Mouse (Mus musculus): Measurements from ENCODE around the gene Klf7. TPM values are rescaled to one million over a fixed set of nuclear protein-coding genes. Genes with fewer than 3 reads are reported as not detected.
A peak's percentile ranks its signal among the peaks of the same experiment; 100 is the strongest.

The Klf7 gene
- polyA plus RNA-seq, 1 experiment from 2014 or later, result 127 TPM

GRCm38 (mm10) chr1:64060699-64061454 is 61.2 kb downstream of the Klf7 start:
- Histone ChIP-seq H3K36me3 (ENCODE audit: control insufficient read depth, insufficient read depth, low read length) (no peaks in the 10 kb centered on the region), H3K4me2 (ENCODE audit: low read length) (peak overlapping the region; percentile 25), H3K4me3 (ENCODE audit: low read length) (no peak overlapping the region), H3K27me3 (replicated peaks; ENCODE audit: control insufficient read depth, insufficient read depth, low read length) (no peaks in the 10 kb centered on the region), H3K27ac (ENCODE audit: low read depth, low read length) (peak overlapping the region; percentile 73), H3K9ac (ENCODE audit: low read depth, low read length) (peak overlapping the region; percentile 50; the same call in 1 of the 2 replicates), H3K4me1 (ENCODE audit: control insufficient read depth, insufficient read depth, low read depth, low read length) (peaks cover 50% of the 10 kb centered on the region), H3K9me3 (ENCODE audit: control insufficient read depth, low read length) (no peaks in the 10 kb centered on the region)
- ATAC-seq, result peak; percentile 53
- WGBS, result 20% methylated on average over 9 of the region's 9 CpGs

GRCm38 (mm10) chr1:64060116-64060515 is 62.0 kb downstream of the Klf7 start:
- Histone ChIP-seq H3K4me3 (ENCODE audit: low read length) (no peak overlapping the region), H3K27ac (ENCODE audit: low read depth, low read length) (peak overlapping the region; percentile 37; the same call in 1 of the 2 replicates), H3K27me3 (replicated peaks; ENCODE audit: control insufficient read depth, insufficient read depth, low read length) (no peaks in the 10 kb centered on the region), H3K4me1 (ENCODE audit: control insufficient read depth, insufficient read depth, low read depth, low read length) (peaks cover 43% of the 10 kb centered on the region), H3K9me3 (ENCODE audit: control insufficient read depth, low read length) (no peaks in the 10 kb centered on the region), H3K9ac (ENCODE audit: low read depth, low read length) (0 out of 2 replicates have a peak overlapping the region, but pooled peaks have one; percentile 24), H3K4me2 (ENCODE audit: low read length) (no peak overlapping the region), H3K36me3 (ENCODE audit: control insufficient read depth, insufficient read depth, low read length) (no peaks in the 10 kb centered on the region)
- ATAC-seq, result no peak
- 41% methylated on average over 7 of the region's 7 CpGs for WGBS

GRCm38 (mm10) chr1:64056541-64056940 is 65.5 kb downstream of the Klf7 start:
- no peaks in the 10 kb centered on the region for H3K27me3 ChIP-seq (replicated peaks; ENCODE audit: control insufficient read depth, insufficient read depth, low read length)
- H3K9ac ChIP-seq (ENCODE audit: low read depth, low read length), result no peak overlapping the region
- no peaks in the 10 kb centered on the region for H3K36me3 ChIP-seq (ENCODE audit: control insufficient read depth, insufficient read depth, low read length)
- H3K4me1 ChIP-seq (ENCODE audit: control insufficient read depth, insufficient read depth, low read depth, low read length), result peaks cover 19% of the 10 kb centered on the region
- no peaks in the 10 kb centered on the region for H3K9me3 ChIP-seq (ENCODE audit: control insufficient read depth, low read length)
- no peak overlapping the region for H3K27ac ChIP-seq (ENCODE audit: low read depth, low read length)
- no peak overlapping the region for H3K4me2 ChIP-seq (ENCODE audit: low read length)
- WGBS, result 82% methylated on average over 2 of the region's 2 CpGs
- no peak overlapping the region for H3K4me3 ChIP-seq (ENCODE audit: low read length)
- no peak for ATAC-seq

- Histone ChIP-seq H3K4me2 (ENCODE audit: low read length) (no peak overlapping the region), H3K27me3 (replicated peaks; ENCODE audit: control insufficient read depth, insufficient read depth, low read length) (no peaks in the 10 kb centered on the region), H3K9ac (ENCODE audit: low read depth, low read length) (no peak overlapping the region), H3K4me3 (ENCODE audit: low read length) (no peak overlapping the region), H3K4me1 (ENCODE audit: control insufficient read depth, insufficient read depth, low read depth, low read length) (peaks cover 14% of the 10 kb centered on the region), H3K27ac (ENCODE audit: low read depth, low read length) (no peak overlapping the region), H3K36me3 (ENCODE audit: control insufficient read depth, insufficient read depth, low read length) (no peaks in the 10 kb centered on the region), H3K9me3 (ENCODE audit: control insufficient read depth, low read length) (no peaks in the 10 kb centered on the region)
- no peak for ATAC-seq
- 67% methylated on average over 4 of the region's 4 CpGs for whole genome bisulfite sequencing
These were observed 66.1 kb downstream of the Klf7 start for GRCm38 (mm10) chr1:64055978-64056377.

GRCm38 (mm10) chr1:64055210-64055609 is 66.9 kb downstream of the Klf7 start:
- no peak overlapping the region for H3K4me2 ChIP-seq (ENCODE audit: low read length)
- no peaks in the 10 kb centered on the region for H3K27me3 ChIP-seq (replicated peaks; ENCODE audit: control insufficient read depth, insufficient read depth, low read length)
- H3K9me3 ChIP-seq (ENCODE audit: control insufficient read depth, low read length), result no peaks in the 10 kb centered on the region
- no peak overlapping the region for H3K9ac ChIP-seq (ENCODE audit: low read depth, low read length)
- H3K4me3 ChIP-seq (ENCODE audit: low read length), result no peak overlapping the region
- 79% methylated on average over 4 of the region's 4 CpGs for WGBS
- no peak overlapping the region for H3K27ac ChIP-seq (ENCODE audit: low read depth, low read length)
- no peaks in the 10 kb centered on the region for H3K36me3 ChIP-seq (ENCODE audit: control insufficient read depth, insufficient read depth, low read length)
- no peak for ATAC-seq
- H3K4me1 ChIP-seq (ENCODE audit: control insufficient read depth, insufficient read depth, low read depth, low read length), result peaks cover 6% of the 10 kb centered on the region

- H3K4me3 ChIP-seq (ENCODE audit: low read length), result no peak overlapping the region
- H3K9ac ChIP-seq (ENCODE audit: low read depth, low read length), result no peak overlapping the region
- no peak overlapping the region for H3K4me2 ChIP-seq (ENCODE audit: low read length)
- no peak overlapping the region for H3K27ac ChIP-seq (ENCODE audit: low read depth, low read length)
- H3K9me3 ChIP-seq (ENCODE audit: control insufficient read depth, low read length), result no peaks in the 10 kb centered on the region
- H3K36me3 ChIP-seq (ENCODE audit: control insufficient read depth, insufficient read depth, low read length), result no peaks in the 10 kb centered on the region
- no peaks in the 10 kb centered on the region; the same call in 1 of the 2 replicates for H3K4me1 ChIP-seq (ENCODE audit: control insufficient read depth, insufficient read depth, low read depth, low read length)
- no peak for ATAC-seq
- H3K27me3 ChIP-seq (replicated peaks; ENCODE audit: control insufficient read depth, insufficient read depth, low read length), result no peaks in the 10 kb centered on the region
- 77% methylated on average over 7 of the region's 7 CpGs for WGBS
These were observed 69.9 kb downstream of the Klf7 start for GRCm38 (mm10) chr1:64052069-64052750.

GRCm38 (mm10) chr1:64048567-64048966 is 73.5 kb downstream of the Klf7 start:
- Histone ChIP-seq H3K4me3 (ENCODE audit: low read length) (no peak overlapping the region), H3K36me3 (ENCODE audit: control insufficient read depth, insufficient read depth, low read length) (no peaks in the 10 kb centered on the region), H3K4me1 (ENCODE audit: control insufficient read depth, insufficient read depth, low read depth, low read length) (peaks cover 13% of the 10 kb centered on the region), H3K27ac (ENCODE audit: low read depth, low read length) (no peak overlapping the region), H3K27me3 (replicated peaks; ENCODE audit: control insufficient read depth, insufficient read depth, low read length) (no peaks in the 10 kb centered on the region), H3K9me3 (ENCODE audit: control insufficient read depth, low read length) (no peaks in the 10 kb centered on the region), H3K4me2 (ENCODE audit: low read length) (no peak overlapping the region), H3K9ac (ENCODE audit: low read depth, low read length) (no peak overlapping the region)
- WGBS, result 84% methylated on average over 4 of the region's 4 CpGs
- ATAC-seq, result no peak

GRCm38 (mm10) chr1:64046802-64047156 is 75.3 kb downstream of the Klf7 start:
- no peaks in the 10 kb centered on the region for H3K9me3 ChIP-seq (ENCODE audit: control insufficient read depth, low read length)

GRCm38 (mm10) chr1:64046087-64046801 is 75.8 kb downstream of the Klf7 start:
- no peaks in the 10 kb centered on the region for H3K27me3 ChIP-seq (replicated peaks; ENCODE audit: control insufficient read depth, insufficient read depth, low read length)
- no peak overlapping the region for H3K4me2 ChIP-seq (ENCODE audit: low read length)
- H3K36me3 ChIP-seq (ENCODE audit: control insufficient read depth, insufficient read depth, low read length), result no peaks in the 10 kb centered on the region
- H3K4me1 ChIP-seq (ENCODE audit: control insufficient read depth, insufficient read depth, low read depth, low read length), result peaks cover 13% of the 10 kb centered on the region
- 85% methylated on average over 14 of the region's 14 CpGs for WGBS
- H3K4me3 ChIP-seq (ENCODE audit: low read length), result no peak overlapping the region
- H3K9ac ChIP-seq (ENCODE audit: low read depth, low read length), result no peak overlapping the region
- H3K27ac ChIP-seq (ENCODE audit: low read depth, low read length), result no peak overlapping the region
- ATAC-seq, result no peak
- no peaks in the 10 kb centered on the region for H3K9me3 ChIP-seq (ENCODE audit: control insufficient read depth, low read length)

More at GRCm38 (mm10) chr1:64046802-64047156, 75.3 kb downstream of the Klf7 start:
- no peak for ATAC-seq
- Histone ChIP-seq H3K9ac (ENCODE audit: low read depth, low read length) (no peak overlapping the region), H3K4me1 (ENCODE audit: control insufficient read depth, insufficient read depth, low read depth, low read length) (peaks cover 13% of the 10 kb centered on the region), H3K4me3 (ENCODE audit: low read length) (no peak overlapping the region), H3K4me2 (ENCODE audit: low read length) (no peak overlapping the region), H3K27ac (ENCODE audit: low read depth, low read length) (no peak overlapping the region), H3K36me3 (ENCODE audit: control insufficient read depth, insufficient read depth, low read length) (no peaks in the 10 kb centered on the region), H3K27me3 (replicated peaks; ENCODE audit: control insufficient read depth, insufficient read depth, low read length) (no peaks in the 10 kb centered on the region)
